Mouse (Mus musculus) layer of hippocampus, postnatal 25 days (tissue): ENCODE measurements around the gene Zmiz2. TPM values are rescaled to one million over a fixed set of nuclear protein-coding genes. Genes with fewer than 3 reads are reported as not detected.
"Not testable (repeated sequence)": the region's sequence is repeated elsewhere in the genome, so short reads cannot be mapped to it uniquely, and the experiment has no call there.

Experiments
- DNase-seq, 2 experiments: peaks; one replicate each; pipeline ENCODE4 v3.0.0; 2022; ENCODE audit warnings: mixed read lengths in 2 of 2, low spot score in 1 of 2; ENCODE audit errors: extremely low spot score in 1 of 2
- total RNA-seq, 2 experiments: library from RNA; stranded (reverse); gene quantifications; 2 replicates each; pipeline ENCODE4 v1.2.3; 2021

Zmiz2 gene
- total RNA-seq, 2 experiments from 2014 or later, result 165 to 189 TPM

GRCm38 (mm10) chr11:6395565-6395964, 6.7 kb downstream of the Zmiz2 start:
- DNase-seq, result no peak

DNA sequence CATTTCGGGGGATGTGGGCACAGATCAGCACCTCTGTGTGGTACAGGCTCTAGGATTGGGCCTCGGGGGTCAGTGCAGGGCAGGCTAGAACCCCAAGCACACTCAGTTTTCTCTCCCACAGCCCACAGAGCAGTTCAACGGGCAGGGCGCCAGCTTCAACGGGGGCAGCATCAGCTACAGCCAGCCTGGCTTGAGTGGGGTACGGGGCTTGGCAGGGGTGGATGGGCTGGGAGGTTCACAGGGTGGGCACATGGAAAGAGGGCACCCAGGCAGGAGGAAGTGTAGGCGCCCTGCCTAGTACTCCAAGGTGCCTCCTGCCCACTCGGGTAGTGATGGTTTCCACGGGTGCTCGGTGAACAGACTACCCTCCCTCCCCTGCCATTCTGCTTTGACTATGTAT, 9.3 kb downstream of the Zmiz2 start:
- no peak for DNase-seq

DNA sequence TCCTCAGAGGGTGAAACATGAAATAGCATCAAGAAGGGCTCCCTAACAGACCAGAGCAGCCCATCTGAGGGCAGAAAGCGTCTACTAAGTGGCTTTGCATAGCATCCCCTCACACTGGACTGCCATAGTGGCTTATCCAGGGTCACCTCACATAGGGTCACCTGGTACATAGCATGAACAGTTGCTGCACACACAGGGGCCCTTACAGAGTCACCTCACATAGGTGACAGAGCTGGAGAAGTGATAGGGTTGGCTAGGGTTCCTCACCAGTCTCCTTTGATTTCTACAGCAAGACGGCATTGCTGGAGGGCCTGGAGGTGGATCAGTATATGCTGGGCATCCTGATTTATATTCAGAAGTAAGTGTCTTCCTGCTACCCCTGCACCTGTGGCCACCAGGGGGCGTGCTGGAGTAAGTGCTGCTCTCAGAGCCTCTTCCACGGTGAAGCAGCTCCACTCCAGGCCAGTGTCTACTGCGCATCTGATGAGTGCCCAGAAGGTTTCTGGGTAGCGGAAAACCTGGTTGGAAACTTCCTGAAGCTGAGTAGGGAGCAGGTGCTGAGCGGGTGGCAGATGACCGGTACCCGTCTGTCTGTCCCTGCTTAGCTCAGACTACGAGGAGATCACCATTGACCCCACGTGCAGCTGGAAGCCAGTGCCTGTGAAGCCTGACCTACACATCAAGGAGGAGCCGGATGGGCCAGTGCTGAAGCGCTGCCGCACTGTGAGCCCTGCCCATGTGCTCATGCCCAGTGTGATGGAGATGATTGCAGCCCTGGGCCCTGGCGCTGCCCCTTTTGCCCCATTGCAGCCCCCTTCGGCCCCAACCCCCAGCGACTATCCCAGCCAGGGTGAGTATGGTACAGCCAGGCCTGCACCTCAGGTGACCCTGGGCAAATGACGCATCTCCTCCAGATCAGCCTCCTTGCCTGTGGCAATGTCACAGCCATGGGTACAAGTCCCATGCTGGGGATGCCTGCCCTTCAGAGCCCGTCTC, 13.9 kb downstream of the Zmiz2 start:
- DNase-seq, result peak in 1 of 2 experiments; percentile 73

DNA sequence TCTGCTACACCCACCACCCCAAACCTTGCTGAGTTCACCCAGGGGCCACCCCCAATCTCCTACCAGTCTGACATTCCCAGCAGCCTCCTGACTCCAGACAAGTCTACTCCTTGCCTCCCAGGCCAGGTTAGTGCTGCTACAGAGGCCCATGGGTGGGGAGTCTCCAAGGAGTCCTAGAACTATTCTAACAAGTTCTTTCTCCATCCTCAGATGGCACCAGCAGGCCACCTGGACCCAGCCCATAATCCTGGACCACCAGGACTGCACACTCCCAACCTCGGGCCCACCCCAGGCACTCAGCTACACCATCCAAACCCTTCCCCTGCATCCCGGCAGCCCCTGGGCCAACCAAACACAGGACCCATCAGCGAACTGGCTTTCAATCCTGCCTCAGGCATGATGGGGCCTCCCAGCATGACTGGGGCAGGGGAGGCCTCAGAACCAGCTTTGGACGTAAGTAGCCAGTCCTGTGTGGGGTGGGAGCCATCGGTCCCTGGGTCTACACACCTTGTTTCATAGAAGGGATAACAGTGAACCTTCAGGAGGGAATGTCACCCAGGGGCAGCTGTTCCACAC, 15.0 kb downstream of the Zmiz2 start:
- DNase-seq, result no peak

- DNase-seq, result no peak
These were observed 16.1 kb downstream of the Zmiz2 start for GRCm38 (mm10) chr11:6404699-6405566.

DNA sequence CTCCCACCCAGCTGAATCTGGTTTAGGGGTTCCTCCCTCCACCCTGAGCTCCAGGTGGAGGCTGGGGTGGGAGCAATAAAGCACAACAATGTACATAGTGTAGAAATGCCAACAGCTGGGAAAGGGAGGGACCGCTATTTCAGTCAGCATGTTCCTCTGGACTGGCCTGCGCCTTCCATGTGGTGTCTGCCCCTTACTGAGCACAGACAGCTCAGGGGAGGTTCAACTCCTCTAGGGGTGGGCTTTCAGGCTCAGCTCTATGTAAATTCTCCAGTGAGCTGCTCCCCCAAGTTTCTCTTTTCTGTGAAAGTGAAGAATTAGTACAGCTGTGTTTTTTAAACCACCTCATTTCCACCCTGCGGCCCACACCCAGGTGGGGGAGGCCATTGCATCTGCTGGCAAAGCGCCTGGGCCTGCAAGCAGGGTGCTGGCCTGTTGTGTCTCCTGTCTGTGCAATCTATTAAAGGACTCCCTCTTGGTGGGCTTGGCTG, 16.8 kb downstream of the Zmiz2 start:
- no peak for DNase-seq

DNA sequence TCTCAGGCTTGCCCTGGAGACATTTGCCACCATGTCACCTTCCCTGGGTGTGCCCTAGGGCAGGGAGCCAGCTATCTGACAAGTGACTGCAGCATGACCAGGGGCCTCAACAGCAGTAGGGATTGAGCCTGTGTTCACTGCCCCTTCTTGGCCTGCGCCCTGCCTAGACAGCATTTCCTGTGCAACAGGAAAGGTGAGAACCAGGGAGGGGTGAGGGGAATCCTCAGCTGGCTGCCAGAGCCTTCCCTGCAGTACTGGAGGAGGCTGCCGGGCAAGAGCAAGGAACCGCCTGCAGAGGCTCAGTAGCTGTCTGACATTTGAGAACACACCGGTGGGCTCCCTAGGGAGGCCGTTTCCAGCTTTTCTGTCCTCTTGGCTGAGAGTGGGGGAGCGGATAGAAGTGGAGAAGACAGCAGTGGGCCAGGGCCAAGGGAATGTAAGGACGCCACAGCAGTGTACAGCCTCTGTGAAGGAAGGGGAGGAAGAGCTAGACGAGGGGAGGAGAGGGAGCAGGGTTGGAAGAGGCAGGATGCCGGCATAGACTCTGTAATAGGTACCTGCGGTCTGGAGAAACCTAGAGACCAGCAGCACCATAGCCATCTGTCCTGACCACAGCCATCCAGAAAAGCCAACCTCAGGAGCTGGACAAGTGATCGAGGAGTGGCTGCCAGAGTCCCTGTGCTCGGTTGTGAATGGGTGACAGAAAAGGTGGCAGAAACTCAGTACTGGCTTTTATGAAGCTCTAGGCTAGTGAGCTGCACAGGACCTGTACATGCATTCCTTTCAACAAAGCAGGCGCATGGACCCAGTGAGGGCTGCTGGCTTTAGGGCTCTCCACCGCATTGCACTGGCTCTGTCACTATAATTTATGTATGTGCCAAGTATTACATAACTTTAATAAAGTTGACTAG, 17.6 kb downstream of the Zmiz2 start:
- DNase-seq, result peak in 1 of 2 experiments; percentile 29

- DNase-seq, result no peak
These were observed 18.3 kb downstream of the Zmiz2 start for GRCm38 (mm10) chr11:6407162-6407621.

DNA sequence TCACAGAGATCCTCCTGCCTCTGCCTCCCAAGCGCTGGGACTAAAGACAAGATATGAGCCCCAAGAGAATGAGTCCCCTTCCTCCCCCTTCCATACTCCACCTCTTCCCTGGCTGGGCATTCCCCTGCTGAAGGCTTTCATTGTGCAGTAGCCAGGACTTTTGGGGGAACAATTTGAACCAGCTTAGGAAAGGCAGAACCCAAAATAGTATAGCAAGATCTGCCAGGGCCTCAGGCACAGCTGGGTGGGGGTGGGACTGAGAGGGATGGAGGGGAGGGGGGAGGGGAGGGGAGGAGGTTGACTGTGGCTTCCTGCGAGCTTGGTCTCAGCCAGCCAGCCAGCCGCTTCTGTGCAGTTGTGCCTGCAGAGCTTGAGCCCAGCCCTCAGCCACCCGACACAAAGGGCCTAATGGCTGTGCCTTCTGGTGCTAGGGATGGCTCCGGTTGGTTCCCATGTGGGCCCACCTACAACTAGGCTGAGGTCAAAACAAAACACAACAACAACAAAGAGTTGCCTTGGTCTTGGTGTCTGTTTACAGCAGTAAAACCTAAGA, 21.3 kb downstream of the Zmiz2 start:
- DNase-seq, result no peak

GRCm38 (mm10) chr11:6410755-6411154, 21.9 kb downstream of the Zmiz2 start:
- not testable (repeated sequence) for DNase-seq

GRCm38 (mm10) chr11:6411684-6412083, 22.8 kb downstream of the Zmiz2 start:
- peak; percentile 85 to 95 for DNase-seq

- no peak for DNase-seq
These were observed 24.4 kb downstream of the Zmiz2 start for GRCm38 (mm10) chr11:6413264-6413663.

DNA sequence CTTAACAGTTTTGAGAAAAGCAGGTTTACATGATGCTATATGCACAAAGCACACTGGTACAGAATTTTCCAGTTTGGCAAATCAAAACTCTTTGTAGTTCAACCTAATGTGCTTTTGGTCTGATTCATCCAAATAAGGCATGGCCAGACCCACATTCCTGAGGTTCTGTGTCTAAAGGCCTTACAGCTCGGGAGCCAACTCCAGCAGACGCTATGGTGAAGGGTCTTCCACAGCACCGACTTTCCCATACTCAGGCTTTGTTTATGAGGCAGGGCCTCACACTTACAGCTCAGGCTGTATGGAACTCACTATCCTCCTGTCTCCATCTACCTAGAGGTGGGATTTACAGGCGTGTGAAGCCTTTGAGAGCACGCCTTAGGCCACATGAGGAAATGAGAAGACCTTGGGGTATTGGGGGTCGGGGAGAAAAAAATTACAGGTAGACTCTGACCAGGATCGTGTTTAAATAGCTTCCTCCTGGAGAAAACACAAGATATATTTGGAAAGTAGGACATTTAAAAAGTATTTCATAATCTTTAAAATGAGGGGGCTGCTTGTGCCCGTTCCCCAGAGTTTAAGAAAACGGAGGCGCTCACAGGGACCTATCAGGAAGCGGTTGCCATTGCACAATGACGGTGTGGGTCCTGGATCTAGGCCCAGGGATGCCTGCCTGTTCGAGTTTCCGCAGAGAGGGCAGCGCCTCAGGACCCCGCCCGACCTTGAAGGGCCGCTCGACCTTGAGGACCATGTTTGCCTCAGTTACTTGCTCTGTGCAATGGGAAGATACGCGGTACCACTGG, 26.1 kb downstream of the Zmiz2 start, which contains the start of gene Ppia:
Gene Ppia, plus strand, starts transcription at position 693 of the 800 bp plus-strand sequence.
- no peak for DNase-seq

DNA sequence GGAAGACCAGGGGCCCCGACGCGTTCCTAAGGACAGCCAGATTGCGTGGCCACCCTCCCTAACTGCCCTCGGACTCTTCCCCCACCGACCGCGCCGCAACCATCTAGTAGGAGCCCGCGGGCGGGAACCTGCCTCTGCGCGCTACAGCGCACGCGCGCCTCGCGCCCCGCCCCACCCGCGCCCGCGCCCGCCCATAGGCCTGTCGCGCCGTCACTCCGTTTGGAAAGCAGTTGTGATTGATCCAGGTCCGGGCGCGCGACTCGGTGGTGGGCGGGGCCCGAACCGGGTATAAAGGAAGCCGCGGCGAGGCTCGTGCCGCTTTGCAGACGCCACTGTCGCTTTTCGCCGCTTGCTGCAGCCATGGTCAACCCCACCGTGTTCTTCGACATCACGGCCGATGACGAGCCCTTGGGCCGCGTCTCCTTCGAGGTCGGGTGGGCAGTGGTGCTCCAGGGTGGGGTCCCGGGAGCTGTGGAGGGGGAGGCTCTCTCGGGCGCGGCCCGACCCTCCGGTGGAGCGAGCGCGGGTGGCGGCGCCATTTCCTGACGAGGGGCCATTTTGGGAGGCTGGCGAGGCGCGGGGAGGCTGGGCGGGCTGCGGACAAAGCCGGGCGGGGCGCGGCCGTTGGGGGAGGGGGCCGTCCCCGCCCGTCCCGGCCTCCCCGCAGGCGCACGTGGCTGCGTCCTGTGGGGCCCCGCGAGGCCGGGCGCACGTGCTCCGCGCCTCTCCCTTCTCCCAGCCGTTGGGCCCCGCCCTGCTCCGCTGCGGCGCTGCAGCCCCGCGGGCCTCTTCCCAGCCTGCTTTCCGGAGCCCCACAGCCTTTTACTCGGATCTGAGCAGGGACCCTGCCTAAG, 26.9 kb downstream of the Zmiz2 start:
- peak; percentile 98 to 99 for DNase-seq

- peak; percentile 61 to 64 for DNase-seq
These were observed 27.6 kb downstream of the Zmiz2 start for GRCm38 (mm10) chr11:6416405-6417034.

GRCm38 (mm10) chr11:6417069-6417468, 28.2 kb downstream of the Zmiz2 start:
- no peak for DNase-seq

- no peak for DNase-seq
These were observed 28.6 kb downstream of the Zmiz2 start for GRCm38 (mm10) chr11:6417490-6417889.
